Mouse (Mus musculus): ENCODE results near the gene 4930467E23Rik.
"Not testable (repeated sequence)": the region's sequence is repeated elsewhere in the genome, so short reads cannot be mapped to it uniquely, and the experiment has no call there.

- TF ChIP-seq CTCF, EP300 (IDR thresholded peaks at IDR 0.05): not testable (repeated sequence)
Measured at GRCm38 (mm10) chr8:19715266-19715665, 14.1 kb upstream of the 4930467E23Rik start.
